Mouse (Mus musculus) megakaryocyte, embryonic 14.5 days (primary cell): ENCODE measurements around the gene Dock9.

Experiments used
- FLI1 ChIP-seq: IDR thresholded peaks from 2 replicates; pipeline ENCODE4 v1.6.1; 2012; ENCODE audit warnings: low read length, inconsistent platforms, mixed read lengths
- GATA1 ChIP-seq: IDR thresholded peaks from 3 replicates; pipeline ENCODE4 v1.6.1; 2012; ENCODE audit warnings: mixed read lengths, low read length, inconsistent platforms, borderline replicate concordance

- TF ChIP-seq FLI1 (no peak), GATA1 (no peak)
Observed at GRCm38 (mm10) chr14:121713830-121714197, 83.8 kb downstream of the Dock9 start.
